Mouse (Mus musculus) cerebellum, adult 9-11 months (tissue): ENCODE measurements around the gene Ccl24.
"Not testable (repeated sequence)": the region's sequence is repeated elsewhere in the genome, so short reads cannot be mapped to it uniquely, and the experiment has no call there.

Source experiments
- DNase-seq: peaks from one replicate; pipeline ENCODE4 v3.0.0; 2022

The Ccl24 gene

GRCm38 (mm10) chr5:135573006-135573405 lies at the start of gene Ccl24:
Ccl24 (minus strand) TSS chr5:135573049.
- DNase-seq = no peak

- no peak for DNase-seq
These were observed 48.9 kb upstream of the Ccl24 start for GRCm38 (mm10) chr5:135621725-135622124.

GRCm38 (mm10) chr5:135620526-135620925 lies 47.7 kb upstream of the Ccl24 start:
- DNase-seq = no peak

GRCm38 (mm10) chr5:135619741-135620140 lies 46.9 kb upstream of the Ccl24 start:
- not testable (repeated sequence) for DNase-seq

GRCm38 (mm10) chr5:135609794-135610193 lies 36.9 kb upstream of the Ccl24 start:
- DNase-seq = no peak

- DNase-seq = no peak
These were observed 34.7 kb upstream of the Ccl24 start for GRCm38 (mm10) chr5:135607581-135607980.

- DNase-seq = not testable (repeated sequence)
These were observed 33.9 kb upstream of the Ccl24 start for GRCm38 (mm10) chr5:135606717-135607116.

- not testable (repeated sequence) for DNase-seq
These were observed 31.8 kb upstream of the Ccl24 start for GRCm38 (mm10) chr5:135604643-135605042.

- DNase-seq = no peak
These were observed 17.3 kb upstream of the Ccl24 start for GRCm38 (mm10) chr5:135589996-135590784.

GRCm38 (mm10) chr5:135587764-135588163 lies 14.9 kb upstream of the Ccl24 start:
- DNase-seq = no peak

- DNase-seq = no peak
These were observed 12.8 kb upstream of the Ccl24 start for GRCm38 (mm10) chr5:135585691-135586090.

- DNase-seq = no peak
These were observed 9.5 kb upstream of the Ccl24 start for GRCm38 (mm10) chr5:135582330-135582729.

GRCm38 (mm10) chr5:135579331-135579751 lies 6.5 kb upstream of the Ccl24 start:
- DNase-seq = no peak

- DNase-seq = no peak
These were observed 3.2 kb upstream of the Ccl24 start for GRCm38 (mm10) chr5:135576055-135576454.

- DNase-seq = no peak
These were observed 4.2 kb downstream of the Ccl24 start for GRCm38 (mm10) chr5:135568698-135569097.

- no peak for DNase-seq
These were observed 5.1 kb downstream of the Ccl24 start for GRCm38 (mm10) chr5:135567556-135568265.

- DNase-seq = no peak
These were observed 9.4 kb downstream of the Ccl24 start, which contains the start of gene Ccl26 for GRCm38 (mm10) chr5:135563469-135563868. Ccl26 (minus strand) TSS chr5:135563569.

- DNase-seq = no peak
These were observed 15.2 kb downstream of the Ccl24 start for GRCm38 (mm10) chr5:135557671-135558070.

- DNase-seq = no peak
These were observed 15.8 kb downstream of the Ccl24 start for GRCm38 (mm10) chr5:135557051-135557450.

GRCm38 (mm10) chr5:135556259-135556658 lies 16.6 kb downstream of the Ccl24 start:
- DNase-seq = no peak

- DNase-seq = no peak
These were observed 21.3 kb downstream of the Ccl24 start for GRCm38 (mm10) chr5:135551591-135551990.

GRCm38 (mm10) chr5:135550910-135551309 lies 21.9 kb downstream of the Ccl24 start:
- DNase-seq = no peak

- no peak for DNase-seq
These were observed 24.9 kb downstream of the Ccl24 start for GRCm38 (mm10) chr5:135547990-135548389.
